Mouse (Mus musculus) small intestine, adult 2 months (tissue): ENCODE measurements around the gene Cxcl14.
A peak's percentile ranks its signal among the peaks of the same experiment; 100 is the strongest.

Experiments
- CTCF ChIP-seq: fragments of 200-500 bp; IDR thresholded peaks from 2 replicates; pipeline ENCODE4 v1.5.1; 2012; ENCODE audit warnings: low read depth, mild to moderate bottlenecking, control low read depth, inconsistent platforms, low read length, moderate library complexity, mixed read lengths; ENCODE audit not compliant: insufficient replicate concordance, insufficient read length; ENCODE audit errors: extremely low read depth
- POLR2A ChIP-seq: fragments of 200-500 bp; IDR thresholded peaks from 2 replicates; pipeline ENCODE4 v1.6.1; 2012; ENCODE audit warnings: low read depth, mild to moderate bottlenecking, control low read depth, inconsistent platforms, low read length, moderate library complexity

DNA sequence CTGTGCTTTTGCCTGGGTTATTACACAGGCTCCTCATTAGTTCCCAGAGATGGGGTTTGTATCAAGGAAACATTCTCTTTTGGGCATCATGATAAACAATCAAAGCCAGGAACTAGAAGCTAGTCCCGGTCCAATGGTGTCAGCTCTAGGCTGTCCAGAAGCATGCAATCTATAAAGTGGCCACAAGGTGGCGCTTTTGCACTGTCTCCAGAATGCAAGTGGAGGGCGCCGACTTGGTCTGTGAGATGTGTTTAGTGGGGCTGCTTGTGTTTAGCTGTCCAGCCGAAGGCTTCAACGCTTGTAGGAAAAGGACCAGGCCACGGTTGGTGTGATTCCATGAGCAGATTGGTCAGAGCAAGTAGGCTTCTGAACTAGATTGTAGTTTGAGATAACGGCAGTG, 16.9 kb downstream of the Cxcl14 start:
- TF ChIP-seq POLR2A (no peak), CTCF (peak; percentile 84; the same call in 1 of the 2 replicates)
